Mouse (Mus musculus) heart, postnatal 4 days (tissue): ENCODE measurements around the gene Mlph. TPM values are rescaled to one million over a fixed set of nuclear protein-coding genes. Genes with fewer than 3 reads are reported as not detected.

Experiments
- DNase-seq: peaks from one replicate; pipeline ENCODE4 v3.0.0; 2021
- total RNA-seq, 2 experiments: library from RNA; stranded (reverse); gene quantifications; 2 replicates each; pipeline ENCODE4 v1.2.3; 2021

Mlph gene
- total RNA-seq, 2 experiments from 2014 or later: 1.0 TPM

DNA sequence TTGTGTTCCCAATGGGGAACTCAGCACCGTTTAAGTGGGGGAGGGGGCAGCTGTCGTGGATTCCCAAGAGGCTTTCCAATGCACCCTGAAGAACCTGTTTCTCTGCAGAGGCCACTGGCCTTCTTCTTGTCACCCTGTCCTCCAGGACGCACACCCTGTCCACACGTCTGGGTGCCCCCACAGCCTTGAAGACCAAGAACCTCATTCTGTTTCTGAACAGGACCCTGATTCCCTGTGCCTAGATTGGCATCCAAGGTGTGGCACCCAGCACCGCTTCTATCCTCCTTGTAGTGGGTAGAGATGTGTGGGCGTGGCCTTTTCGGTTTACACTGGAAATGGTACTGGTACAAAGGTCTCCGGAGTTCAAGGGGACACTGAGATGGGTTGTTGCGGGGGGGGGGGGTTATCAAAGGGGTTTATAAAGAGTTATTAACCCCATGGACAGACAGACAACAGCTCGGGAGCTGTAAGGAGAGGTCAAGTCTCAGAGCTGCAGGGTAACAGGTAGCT is 55.1 kb downstream of the Mlph start:
- DNase-seq: no peak

DNA sequence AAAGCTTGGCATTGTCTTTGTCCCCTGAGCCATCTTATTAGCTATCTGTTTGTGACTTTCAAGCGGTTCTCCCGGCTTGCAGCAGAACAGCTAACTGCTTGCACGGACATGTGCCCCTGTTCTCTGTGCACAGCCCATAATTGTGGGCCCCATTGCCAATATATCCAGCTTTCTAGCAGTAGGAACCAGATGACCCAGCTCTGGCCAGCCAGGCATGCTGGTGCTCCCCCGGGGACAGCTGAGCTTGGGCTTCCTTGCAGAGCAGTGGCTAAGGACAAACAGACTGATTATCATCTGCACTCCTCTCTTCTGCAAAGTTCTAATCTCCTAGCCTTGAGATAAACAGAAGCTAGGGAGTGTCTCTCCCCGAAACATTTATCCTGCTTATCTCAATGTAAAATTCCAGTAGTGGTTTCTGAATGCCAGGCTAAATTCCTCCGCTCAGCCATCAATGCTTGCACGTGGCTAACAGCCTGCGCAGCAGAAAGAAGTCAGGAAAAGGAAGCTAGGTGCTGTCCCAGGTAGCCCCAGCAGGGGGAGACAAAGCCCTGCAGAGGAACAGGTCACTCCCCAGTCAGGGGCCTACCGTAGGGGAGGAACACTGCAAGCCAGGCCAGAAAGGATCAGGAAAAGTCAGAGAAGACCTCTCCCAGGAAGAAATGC is 58.2 kb downstream of the Mlph start:
- peak; percentile 99 for DNase-seq

DNA sequence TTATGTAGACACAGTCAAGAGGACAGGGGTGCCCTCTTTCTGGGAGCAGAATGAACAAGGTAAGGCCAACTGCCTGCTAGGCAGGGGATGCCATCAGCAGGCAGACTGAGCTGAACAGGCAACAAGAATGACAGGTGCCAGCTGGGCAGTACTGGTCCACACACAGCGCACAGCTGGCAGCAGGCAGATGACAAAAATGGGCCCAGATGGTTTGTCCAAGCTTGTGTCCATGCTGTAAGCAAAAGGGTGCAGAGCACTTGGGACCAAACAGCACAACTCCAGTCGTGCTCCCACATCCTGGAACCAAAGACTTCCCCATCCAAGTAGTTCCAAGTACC is 58.7 kb downstream of the Mlph start:
- DNase-seq: no peak

DNA sequence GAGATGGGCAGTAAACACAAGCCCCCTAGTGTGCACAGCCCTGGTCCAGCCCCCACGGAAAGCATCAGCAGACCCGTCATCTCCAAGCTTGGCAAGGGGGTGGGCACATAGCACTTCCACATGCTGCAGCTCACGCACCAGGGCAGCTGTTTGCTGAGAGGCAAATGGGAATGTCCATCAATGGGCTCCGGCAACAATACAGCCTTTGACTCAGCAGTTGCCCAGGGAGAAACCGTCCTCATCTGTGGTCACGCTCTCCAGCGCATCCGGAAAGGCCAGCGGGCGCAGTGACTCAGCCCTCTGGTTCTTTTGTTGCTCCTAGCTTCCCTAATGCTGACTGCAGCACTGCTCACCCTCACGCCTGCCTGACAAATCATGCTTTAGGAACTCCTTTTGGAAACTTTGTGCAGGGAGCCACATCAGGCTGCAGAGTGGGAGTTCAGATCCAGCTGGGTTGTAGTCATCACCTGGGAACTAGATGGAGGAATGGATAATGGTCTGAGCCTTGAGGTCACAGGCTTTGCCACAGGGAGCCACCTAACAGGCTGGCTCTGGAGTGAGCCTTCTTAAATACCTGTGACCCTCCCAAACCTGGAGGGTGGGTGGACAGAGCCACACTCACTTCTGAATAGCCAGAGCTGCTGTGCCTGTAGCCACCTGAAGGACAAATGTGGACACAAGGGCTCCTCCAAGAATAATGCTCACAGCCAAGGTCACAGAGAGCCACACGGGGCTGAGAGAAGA is 60.2 kb downstream of the Mlph start:
- peak; percentile 57 for DNase-seq

DNA sequence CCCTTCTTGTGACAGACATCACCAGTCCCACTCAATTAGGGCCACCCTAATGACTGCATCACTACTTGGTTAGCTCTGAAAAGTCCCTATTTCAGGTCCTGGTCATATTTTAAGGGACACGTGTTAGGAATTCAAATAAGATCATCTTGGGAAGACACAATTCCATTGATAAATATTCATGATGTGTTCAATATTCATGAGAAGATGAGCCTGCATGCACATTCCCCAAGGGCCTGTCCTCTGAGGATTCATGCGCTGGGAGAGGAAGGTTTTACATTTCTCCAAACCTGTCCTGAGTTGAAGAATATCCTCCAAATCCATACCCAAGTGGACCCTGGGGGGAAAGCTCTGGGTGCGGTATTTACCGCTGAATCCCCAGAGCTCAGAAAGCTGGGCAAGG is 61.1 kb downstream of the Mlph start:
- no peak for DNase-seq

DNA sequence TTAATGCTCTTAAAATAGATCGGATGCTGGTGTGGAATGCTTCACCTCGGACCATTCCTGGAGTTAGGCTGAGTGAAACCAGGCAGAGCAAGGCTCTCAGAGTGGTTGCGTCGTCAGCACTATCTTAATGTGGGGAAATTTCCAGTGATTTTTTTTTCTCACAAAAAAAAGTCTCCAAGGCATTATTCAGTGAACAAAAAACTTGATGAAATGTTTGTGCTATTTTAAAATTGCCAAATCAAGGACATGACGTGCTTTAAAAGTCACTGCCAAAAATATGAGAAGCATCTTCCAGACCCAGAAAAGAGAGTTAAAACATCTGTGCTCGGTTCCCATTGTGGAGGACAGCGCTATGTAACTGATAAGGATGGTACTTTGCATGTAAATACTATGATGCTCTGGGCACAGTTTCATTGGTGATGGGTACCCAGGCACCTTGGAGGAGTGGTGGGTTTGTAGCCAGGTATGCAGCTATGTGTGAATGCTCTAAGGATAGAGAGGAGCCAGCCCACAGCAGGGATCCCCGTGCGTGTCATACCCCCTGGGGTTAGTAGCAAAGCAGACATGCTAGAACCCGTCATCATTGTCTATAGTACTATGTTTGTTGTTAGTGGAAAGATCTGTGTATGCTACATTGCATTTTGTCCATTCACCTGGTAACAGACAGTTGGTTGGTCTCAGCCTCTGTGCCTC is 65.9 kb downstream of the Mlph start:
- no peak for DNase-seq

DNA sequence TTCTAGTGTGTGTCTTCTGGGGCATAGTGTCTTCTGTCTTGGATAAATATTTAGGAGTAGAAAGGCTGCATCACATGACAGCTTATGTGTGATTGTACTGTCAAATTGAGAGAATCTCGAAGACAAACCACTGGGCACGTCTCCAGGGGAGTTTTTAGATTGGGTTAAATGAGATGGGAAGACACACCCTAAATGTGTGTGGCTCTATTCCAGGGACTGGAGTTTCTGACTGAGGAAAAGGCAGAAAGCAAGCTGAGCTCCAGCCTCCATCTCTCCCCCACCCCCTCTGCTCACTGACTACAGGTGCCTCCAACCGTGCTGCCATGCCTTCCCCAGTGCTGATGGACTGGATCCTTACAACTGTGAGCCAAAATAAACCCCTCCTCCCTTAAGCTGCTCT is 66.5 kb downstream of the Mlph start:
- no peak for DNase-seq

DNA sequence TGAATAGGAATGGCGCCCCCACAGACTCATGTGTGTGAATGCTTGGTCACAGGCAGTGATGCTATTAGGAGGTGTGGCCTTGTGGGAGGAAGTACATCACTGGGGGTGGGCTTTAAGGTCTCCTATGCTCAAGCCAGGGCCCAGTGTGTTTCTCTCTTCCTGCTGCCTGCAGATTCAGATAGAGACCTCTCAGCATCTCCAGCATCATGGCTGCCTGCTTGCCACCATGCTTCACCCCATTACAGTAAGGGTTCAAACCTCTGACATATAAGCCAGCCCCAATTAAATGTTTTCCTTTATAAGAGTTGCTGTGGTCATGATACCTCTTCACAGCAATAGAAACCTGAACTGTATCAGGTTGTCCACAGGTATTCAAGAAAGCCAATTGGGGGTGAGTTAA is 81.0 kb downstream of the Mlph start:
- peak; percentile 2 for DNase-seq

DNA sequence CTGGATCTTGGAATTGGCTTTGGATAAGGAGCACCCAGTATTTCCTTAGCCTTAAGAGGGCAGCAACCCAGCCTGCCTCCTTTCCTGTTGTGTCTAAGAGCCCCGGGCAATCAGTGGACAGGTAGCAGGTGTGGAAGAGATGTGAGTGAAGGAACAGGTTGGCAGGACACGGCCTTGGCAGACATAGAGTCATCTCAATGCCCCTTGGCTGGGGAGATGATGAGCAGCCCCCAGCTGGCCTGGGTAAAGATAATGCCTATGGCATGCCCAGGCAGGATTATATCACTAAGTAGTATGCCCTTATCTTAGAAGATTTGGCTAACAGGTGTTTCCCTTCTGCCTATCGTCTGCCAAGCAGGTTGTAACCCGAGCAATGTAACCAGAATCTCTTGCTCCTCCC is 82.3 kb downstream of the Mlph start:
- DNase-seq: peak; percentile 4

DNA sequence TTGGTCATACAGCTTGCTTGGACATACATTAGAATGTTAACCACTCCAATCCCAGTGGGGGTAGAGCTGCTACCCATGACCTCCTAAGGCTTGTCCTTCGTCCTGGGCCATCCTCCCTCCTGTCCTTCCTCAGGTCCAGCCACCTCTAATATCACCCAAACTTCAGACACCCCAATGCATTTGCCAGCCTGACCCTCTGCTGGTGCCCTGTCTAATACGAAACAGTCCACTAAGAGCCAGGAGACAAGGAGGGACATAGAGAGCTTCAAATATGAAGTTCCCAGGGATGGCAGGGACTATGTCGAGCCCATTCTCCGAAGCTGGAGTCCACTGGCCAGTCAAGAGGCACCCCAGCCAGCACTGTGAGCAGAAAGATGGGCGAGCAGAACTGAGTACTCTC is 82.8 kb downstream of the Mlph start:
- peak; percentile 6 for DNase-seq

DNA sequence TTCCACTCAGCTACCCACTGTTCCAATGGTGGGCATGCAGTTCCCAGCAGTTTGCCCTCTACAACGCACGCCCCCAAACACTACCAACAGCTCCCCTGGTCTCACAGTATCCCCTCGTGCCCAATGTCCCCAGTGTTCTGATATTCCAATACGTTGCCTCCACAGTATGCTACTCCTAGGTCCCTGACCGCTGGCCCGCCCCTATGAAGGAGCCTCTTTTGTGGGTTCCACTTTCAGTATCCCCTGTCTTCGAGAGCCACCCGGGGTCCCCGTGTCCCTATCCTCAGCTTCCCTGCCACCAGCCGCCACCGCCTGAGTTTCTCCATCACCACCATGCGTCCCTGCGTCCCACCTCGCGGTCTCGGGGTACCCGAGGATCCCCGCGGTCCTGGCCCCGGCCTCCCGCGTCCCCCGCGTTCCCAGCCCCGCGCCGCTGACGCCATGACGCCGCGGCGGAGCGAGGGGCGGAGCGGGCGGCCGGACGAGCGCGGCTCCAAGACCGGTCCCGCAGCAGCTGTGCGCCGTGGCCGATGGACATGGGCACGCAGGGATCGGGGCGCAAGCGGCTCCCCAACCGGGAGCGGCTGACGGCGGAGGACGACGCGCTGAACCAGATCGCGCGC is 83.5 kb downstream of the Mlph start, which contains the start of gene Lrrfip1:
TSS of gene Lrrfip1 (plus strand) at position 470 of the 623 bp plus-strand sequence.
- DNase-seq: peak; percentile 76

DNA sequence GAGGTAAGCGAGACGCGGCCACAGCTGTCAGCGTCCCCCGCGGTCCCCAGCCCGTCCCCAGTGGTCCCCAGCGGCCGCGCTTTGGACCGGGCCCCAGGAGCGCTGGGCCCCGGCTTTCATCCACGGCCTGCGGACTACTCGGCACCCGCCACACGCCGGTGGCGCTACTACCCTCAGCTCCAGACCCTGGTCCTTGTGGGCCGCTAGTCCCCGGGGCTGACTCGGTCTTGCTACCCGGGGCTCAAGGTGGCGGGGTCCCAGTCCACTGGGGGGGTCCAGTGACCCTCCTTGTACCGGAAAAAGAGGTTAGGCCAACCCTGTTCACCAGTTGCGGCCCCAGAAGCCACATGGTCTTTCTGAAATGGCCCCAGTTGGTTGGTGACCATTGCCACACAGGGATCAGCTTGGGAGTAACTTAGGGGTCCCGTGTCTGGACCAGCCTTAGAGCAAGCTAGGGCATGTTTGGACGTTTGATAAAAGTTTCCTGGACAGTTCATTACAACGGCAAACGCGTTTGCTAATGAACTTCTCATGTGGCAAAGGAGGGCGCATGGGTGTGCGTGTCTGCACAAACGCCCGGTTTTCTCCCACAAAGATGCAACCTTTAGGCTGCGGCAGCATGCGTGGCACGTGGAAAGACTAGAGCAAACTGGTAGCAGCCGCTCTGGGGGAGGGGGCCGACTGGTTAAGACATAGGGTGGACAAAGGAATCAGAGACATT is 84.2 kb downstream of the Mlph start:
- DNase-seq: peak; percentile 32

DNA sequence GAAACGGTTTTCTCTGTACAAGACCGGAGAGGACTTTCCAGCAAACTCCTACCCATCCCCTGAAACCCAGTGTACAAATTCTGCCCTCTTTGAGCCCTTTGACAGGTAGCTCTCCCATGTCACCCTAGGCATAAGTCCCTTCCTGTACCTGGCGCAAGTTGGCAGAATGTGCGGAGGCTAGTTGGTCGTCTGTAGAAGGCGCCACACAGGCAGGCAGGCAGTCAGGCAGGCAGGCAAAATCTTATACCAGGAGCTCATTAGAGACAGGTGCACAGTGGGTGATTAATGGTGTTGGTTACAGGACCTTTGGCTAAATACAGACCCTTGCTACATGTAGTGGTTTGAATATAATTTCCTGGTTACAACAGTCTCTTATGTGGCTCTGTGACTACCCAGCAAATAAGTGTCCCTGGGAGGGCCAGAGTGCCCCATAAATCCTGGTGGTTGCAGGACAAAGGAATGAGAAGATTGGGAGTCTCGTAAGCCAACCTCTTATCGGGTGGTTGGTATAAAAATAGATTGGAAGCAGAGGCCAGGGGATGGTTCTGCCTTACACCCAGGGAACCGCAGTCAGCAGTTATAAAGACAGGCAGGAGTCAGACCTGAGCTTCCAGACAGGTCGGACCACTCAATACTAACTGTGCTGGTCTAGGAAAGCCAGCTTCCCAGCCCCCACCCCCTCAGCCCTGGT is 85.2 kb downstream of the Mlph start:
- peak; percentile 57 for DNase-seq

Other genes starting within 250 kb of the Mlph start
- gene Col6a3, start 71.1 kb upstream of the Mlph start, total RNA-seq: 100 to 1,000 TPM; 103 to 109 TPM
- not detected for gene Prlh, start 38.0 kb downstream of the Mlph start, total RNA-seq
- gene Rab17, start 54.6 kb downstream of the Mlph start, total RNA-seq: 1 to 10 TPM; 4.3 to 5.1 TPM
- 100 to 1,000 TPM; 214 to 233 TPM for gene Lrrfip1, start 83.7 kb downstream of the Mlph start, total RNA-seq
- 1 to 10 TPM in 1 of 2 experiments, under 1 TPM in 1; 0.88 to 1.1 TPM for gene Rbm44, start 230.0 kb downstream of the Mlph start, total RNA-seq